Mouse (Mus musculus): ENCODE results near the gene Adcy3. TPM values are rescaled to one million over a fixed set of nuclear protein-coding genes. Genes with fewer than 3 reads are reported as not detected.
"Not testable (repeated sequence)": the region's sequence is repeated elsewhere in the genome, so short reads cannot be mapped to it uniquely, and the experiment has no call there.

The Adcy3 gene
- polyA plus RNA-seq, 1 experiment = 2.8 TPM

GRCm38 (mm10) chr12:4232777-4233176 is 99.9 kb downstream of the Adcy3 start:
- no peaks in the 10 kb centered on the region for H3K9me3 ChIP-seq
- no peaks in the 10 kb centered on the region for H3K27me3 ChIP-seq (replicated peaks)
- H3K4me3 ChIP-seq (replicated peaks) = peak overlapping the region; percentile 99
- TF ChIP-seq GATA1 (IDR thresholded peaks at IDR 0.05; ENCODE audit: borderline replicate concordance, low read length) (no peak), FLI1 (IDR thresholded peaks at IDR 0.05; ENCODE audit: low read length) (no peak)
- H3K36me3 ChIP-seq (replicated peaks; ENCODE audit: low read length) = peaks cover 63% of the 10 kb centered on the region
- peaks cover 32% of the 10 kb centered on the region for H3K4me1 ChIP-seq

- peak within 1 kb of the TSS; percentile 99 for H3K4me3 ChIP-seq (replicated peaks)
- H3K36me3 ChIP-seq (replicated peaks; ENCODE audit: low read length) = peaks cover 58% of the 10 kb centered on the region
- H3K4me1 ChIP-seq = peaks cover 35% of the 10 kb centered on the region
- H3K27me3 ChIP-seq (replicated peaks) = no peaks in the 10 kb centered on the region
- H3K9me3 ChIP-seq = no peaks in the 10 kb centered on the region
- no peak for TF ChIP-seq GATA1 (IDR thresholded peaks at IDR 0.05; ENCODE audit: borderline replicate concordance, low read length)
- peak; percentile 73 for TF ChIP-seq FLI1 (IDR thresholded peaks at IDR 0.05; ENCODE audit: low read length)
Observed at GRCm38 (mm10) chr12:4233572-4234508, 100.9 kb downstream of the Adcy3 start, which contains the start of the genes Ptrhd1 and Cenpo. TSS of gene Ptrhd1 (plus strand) at chr12:4234027. TSS of gene Cenpo (minus strand) at chr12:4234294.

GRCm38 (mm10) chr12:4237481-4237880 is 104.6 kb downstream of the Adcy3 start:
- no peaks in the 10 kb centered on the region for H3K9me3 ChIP-seq
- TF ChIP-seq GATA1 (IDR thresholded peaks at IDR 0.05; ENCODE audit: borderline replicate concordance, low read length) (no peak), FLI1 (IDR thresholded peaks at IDR 0.05; ENCODE audit: low read length) (no peak)
- H3K4me3 ChIP-seq (replicated peaks) = no peak overlapping the region
- peaks cover 28% of the 10 kb centered on the region for H3K36me3 ChIP-seq (replicated peaks; ENCODE audit: low read length)
- peaks cover 36% of the 10 kb centered on the region for H3K4me1 ChIP-seq
- no peaks in the 10 kb centered on the region for H3K27me3 ChIP-seq (replicated peaks)

- H3K36me3 ChIP-seq (replicated peaks; ENCODE audit: low read length) = peaks cover 28% of the 10 kb centered on the region
- not testable (repeated sequence) for H3K4me3 ChIP-seq (replicated peaks); H3K27me3 ChIP-seq (replicated peaks); H3K9me3 ChIP-seq
- H3K4me1 ChIP-seq = peaks cover 22% of the 10 kb centered on the region
Observed at GRCm38 (mm10) chr12:4240281-4240680, 107.4 kb downstream of the Adcy3 start.

GRCm38 (mm10) chr12:4243805-4244204 is 110.9 kb downstream of the Adcy3 start:
- H3K9me3 ChIP-seq = no peaks in the 10 kb centered on the region
- TF ChIP-seq GATA1 (IDR thresholded peaks at IDR 0.05; ENCODE audit: borderline replicate concordance, low read length) (no peak), FLI1 (IDR thresholded peaks at IDR 0.05; ENCODE audit: low read length) (no peak)
- H3K4me3 ChIP-seq (replicated peaks) = no peak overlapping the region
- H3K27me3 ChIP-seq (replicated peaks) = no peaks in the 10 kb centered on the region
- peaks cover 26% of the 10 kb centered on the region for H3K4me1 ChIP-seq
- H3K36me3 ChIP-seq (replicated peaks; ENCODE audit: low read length) = peaks cover 14% of the 10 kb centered on the region

- H3K27me3 ChIP-seq (replicated peaks) = no peaks in the 10 kb centered on the region
- H3K4me1 ChIP-seq = peaks cover 10% of the 10 kb centered on the region; the same call in 1 of the 2 replicates
- TF ChIP-seq FLI1 (IDR thresholded peaks at IDR 0.05; ENCODE audit: low read length) (no peak), GATA1 (IDR thresholded peaks at IDR 0.05; ENCODE audit: borderline replicate concordance, low read length) (no peak)
- H3K36me3 ChIP-seq (replicated peaks; ENCODE audit: low read length) = peaks cover 29% of the 10 kb centered on the region
- H3K4me3 ChIP-seq (replicated peaks) = no peak overlapping the region
- no peaks in the 10 kb centered on the region for H3K9me3 ChIP-seq
Observed at GRCm38 (mm10) chr12:4245742-4246141, 112.8 kb downstream of the Adcy3 start.

- H3K4me1 ChIP-seq = peaks cover 6% of the 10 kb centered on the region; the same call in 1 of the 2 replicates
- no peak overlapping the region for H3K4me3 ChIP-seq (replicated peaks)
- TF ChIP-seq FLI1 (IDR thresholded peaks at IDR 0.05; ENCODE audit: low read length) (no peak), GATA1 (IDR thresholded peaks at IDR 0.05; ENCODE audit: borderline replicate concordance, low read length) (no peak)
- peaks cover 62% of the 10 kb centered on the region for H3K36me3 ChIP-seq (replicated peaks; ENCODE audit: low read length)
- H3K9me3 ChIP-seq = no peaks in the 10 kb centered on the region
- H3K27me3 ChIP-seq (replicated peaks) = no peaks in the 10 kb centered on the region
Observed at GRCm38 (mm10) chr12:4249786-4250185, 116.9 kb downstream of the Adcy3 start.

- Histone ChIP-seq H3K27me3 (replicated peaks) (no peaks in the 10 kb centered on the region), H3K9me3 (no peaks in the 10 kb centered on the region), H3K4me3 (replicated peaks) (no peak overlapping the region), H3K4me1 (no peaks in the 10 kb centered on the region), H3K36me3 (replicated peaks; ENCODE audit: low read length) (peaks cover 81% of the 10 kb centered on the region)
- TF ChIP-seq FLI1 (IDR thresholded peaks at IDR 0.05; ENCODE audit: low read length) (no peak), GATA1 (IDR thresholded peaks at IDR 0.05; ENCODE audit: borderline replicate concordance, low read length) (no peak)
Observed at GRCm38 (mm10) chr12:4252742-4253655, 120.1 kb downstream of the Adcy3 start.

Other genes starting within 250 kb of the Adcy3 start
- 0.31 TPM in 1 of 2 replicates, not detected in the other for gene Pomc, start 178.2 kb upstream of the Adcy3 start, polyA plus RNA-seq (2012; ENCODE audit: insufficient read depth, low replicate concordance)
- 0.08 and 5.5 TPM in 2 replicates for gene Efr3b, start 94.2 kb upstream of the Adcy3 start, polyA plus RNA-seq (2012; ENCODE audit: insufficient read depth, low replicate concordance)
- 1.8 and 3.5 TPM in 2 replicates for gene Dnajc27, start 50.5 kb upstream of the Adcy3 start, polyA plus RNA-seq (2012; ENCODE audit: insufficient read depth, low replicate concordance)
- 3.5 and 4.1 TPM in 2 replicates for gene Ptrhd1, start 100.9 kb downstream of the Adcy3 start, polyA plus RNA-seq (2012; ENCODE audit: insufficient read depth, low replicate concordance)
- 1.7 and 3.1 TPM in 2 replicates for gene Cenpo, start 101.2 kb downstream of the Adcy3 start, polyA plus RNA-seq (2012; ENCODE audit: insufficient read depth, low replicate concordance)

Measured in megakaryocyte, embryonic 14.5 days (primary cell).